ENCODE assay signal across 15 mouse cellular contexts in the genomic region with DNA sequence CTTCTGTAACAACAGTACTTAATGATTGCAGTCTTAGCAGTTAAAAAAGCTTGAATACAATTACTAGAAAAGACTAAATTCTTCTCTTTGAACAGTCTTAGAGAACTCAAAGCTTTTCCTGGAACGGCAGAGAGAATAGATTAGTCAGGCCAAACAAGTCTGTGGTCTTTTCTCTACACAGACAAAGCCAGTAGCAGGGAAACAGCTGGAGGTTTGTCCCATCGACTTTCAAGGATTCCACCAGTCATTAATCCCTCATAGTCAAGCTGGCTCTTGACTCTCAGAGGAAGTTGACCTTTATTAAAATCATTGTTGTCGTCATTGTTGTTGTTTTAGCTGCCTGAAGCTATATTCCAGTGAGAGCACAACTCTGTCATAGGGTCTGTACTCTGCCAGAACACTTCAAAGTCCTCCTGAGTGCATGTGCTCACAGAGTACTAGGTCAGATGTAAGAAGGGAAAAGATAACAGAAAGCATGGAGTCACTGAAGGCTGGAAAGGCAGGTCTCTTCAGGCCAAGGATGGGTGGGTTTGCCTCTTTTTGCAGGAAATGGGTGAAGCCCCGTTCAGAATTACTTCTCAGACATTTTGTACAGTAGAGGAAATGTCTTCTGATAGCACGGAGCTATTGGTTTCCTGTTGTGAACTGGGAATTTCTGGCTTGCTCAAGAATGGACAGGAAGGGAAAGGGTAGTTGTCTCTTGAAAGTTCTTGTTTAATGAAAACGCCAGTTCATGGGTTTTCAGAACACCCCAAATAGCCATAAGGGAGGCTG. TPM values are rescaled to one million over a fixed set of nuclear protein-coding genes. Genes with fewer than 3 reads are reported as not detected.
DNase-seq lines count a peak whose midpoint lies in the region; ATAC-seq and TF ChIP-seq lines count a peak whose summit lies in the region.
"Had no signal": no experiment of that assay in that cellular context is flagged by ENCODE, and none has a peak within 500 bp of the region (broad histone marks: within the 10 kb centered on the region; RNA-seq: fewer than 3 reads in every experiment).

No protein-coding gene starts in this region.

- H3K4me2 ChIP-seq in lung, embryonic 16.5 days (ENCODE audit: low read depth, low read length) = no peak overlapping the region
- H3K4me2 ChIP-seq in heart, embryonic 12.5 days = no peak overlapping the region
- no peak overlapping the region for H3K4me2 ChIP-seq in intestine, embryonic 15.5 days (replicated peaks)
- no peak overlapping the region for H3K4me2 ChIP-seq in forebrain, embryonic 11.5 days (ENCODE audit: low read depth, low read length, severe bottlenecking)

- no peaks in the 10 kb centered on the region for H3K27me3 ChIP-seq in kidney, adult 2 months (replicated peaks; ENCODE audit: control insufficient read depth, insufficient read depth, low read length)
- H3K27me3 ChIP-seq in lung, embryonic 16.5 days (ENCODE audit: control insufficient read depth, insufficient read depth, low read depth, low read length) = no peaks in the 10 kb centered on the region
- no peaks in the 10 kb centered on the region for H3K27me3 ChIP-seq in heart, embryonic 12.5 days (replicated peaks)
- H3K27me3 ChIP-seq in intestine, embryonic 15.5 days (replicated peaks) = no peaks in the 10 kb centered on the region
- no peaks in the 10 kb centered on the region for H3K27me3 ChIP-seq in forebrain, embryonic 11.5 days (ENCODE audit: control insufficient read depth, insufficient read depth, low read length)

- H3K9ac ChIP-seq in lung, embryonic 16.5 days (ENCODE audit: low read length) = no peak overlapping the region
- no peak overlapping the region for H3K9ac ChIP-seq in heart, embryonic 12.5 days
- no peak overlapping the region for H3K9ac ChIP-seq in intestine, embryonic 15.5 days
- no peak overlapping the region for H3K9ac ChIP-seq in forebrain, embryonic 11.5 days (ENCODE audit: low read length)

- DNase-seq in kidney, adult 2 months = peak; percentile 33
- DNase-seq in kidney, adult 8-10 months = no peak
- no peak for DNase-seq in lung, adult 18-20 months
- DNase-seq in forebrain, embryonic 11.5 days (ENCODE audit: low spot score) = no peak
- DNase-seq: cerebellum, postnatal 10 days; kidney, postnatal 10 days; right cerebral cortex, postnatal 4 days; thymus, postnatal 36 days had no signal

- H3K4me1 ChIP-seq in kidney, adult 2 months (ENCODE audit: control insufficient read depth, insufficient read depth, low read length) = peaks cover 14% of the 10 kb centered on the region
- peaks cover 14% of the 10 kb centered on the region for H3K4me1 ChIP-seq in lung, embryonic 16.5 days (replicated peaks; ENCODE audit: control insufficient read depth, insufficient read depth, low read length)
- H3K4me1 ChIP-seq in heart, embryonic 12.5 days (replicated peaks) = peaks cover 22% of the 10 kb centered on the region
- H3K4me1 ChIP-seq in intestine, embryonic 15.5 days (replicated peaks) = peaks cover 16% of the 10 kb centered on the region
- H3K4me1 ChIP-seq in forebrain, embryonic 11.5 days (replicated peaks; ENCODE audit: control insufficient read depth, insufficient read depth, low read length) = no peaks in the 10 kb centered on the region

- TF ChIP-seq CTCF in kidney, adult 2 months (conservative IDR thresholded peaks at IDR 0.05; ENCODE audit: insufficient read depth, insufficient read length, low read depth, low read length) = no peak

- peak overlapping the region; percentile 50 for H3K27ac ChIP-seq in kidney, adult 2 months (ENCODE audit: insufficient read depth, low read depth, low read length)
- peak overlapping the region; percentile 41 for H3K27ac ChIP-seq in lung, embryonic 16.5 days (ENCODE audit: low read length)
- H3K27ac ChIP-seq in heart, embryonic 12.5 days (ENCODE audit: poor library complexity, severe bottlenecking) = 0 out of 2 replicates have a peak overlapping the region, but pooled peaks have one; percentile 49
- H3K27ac ChIP-seq in intestine, embryonic 15.5 days = peak overlapping the region; percentile 44; the same call in 1 of the 2 replicates
- H3K27ac ChIP-seq in forebrain, embryonic 11.5 days (ENCODE audit: low read depth, low read length) = no peak overlapping the region
- H3K27ac ChIP-seq: forebrain, embryonic 10.5 days; heart, adult 2 months had no signal

- H3K9me3 ChIP-seq in lung, embryonic 16.5 days (ENCODE audit: control insufficient read depth, low read length) = no peaks in the 10 kb centered on the region
- H3K9me3 ChIP-seq in heart, embryonic 12.5 days (replicated peaks) = no peaks in the 10 kb centered on the region
- H3K9me3 ChIP-seq in intestine, embryonic 15.5 days = no peaks in the 10 kb centered on the region
- no peaks in the 10 kb centered on the region for H3K9me3 ChIP-seq in forebrain, embryonic 11.5 days (ENCODE audit: control insufficient read depth, low read length)
- H3K9me3 ChIP-seq: forebrain, embryonic 10.5 days had no signal

- H3K36me3 ChIP-seq in kidney, adult 2 months (ENCODE audit: control insufficient read depth, insufficient read depth, low read length) = no peaks in the 10 kb centered on the region
- no peaks in the 10 kb centered on the region for H3K36me3 ChIP-seq in lung, embryonic 16.5 days (ENCODE audit: control insufficient read depth, insufficient read depth, low read length)
- H3K36me3 ChIP-seq in heart, embryonic 12.5 days = no peaks in the 10 kb centered on the region
- H3K36me3 ChIP-seq in intestine, embryonic 15.5 days = no peaks in the 10 kb centered on the region
- no peaks in the 10 kb centered on the region for H3K36me3 ChIP-seq in forebrain, embryonic 11.5 days (ENCODE audit: control insufficient read depth, insufficient read depth, low read length)
- H3K36me3 ChIP-seq: forebrain, embryonic 10.5 days had no signal

- WGBS in kidney, adult 2 months = 51% methylated on average over 6 of the region's 6 CpGs
- 42% methylated on average over 6 of the region's 6 CpGs for WGBS in lung, embryonic 16.5 days
- 49% methylated on average over 6 of the region's 6 CpGs for WGBS in heart, embryonic 12.5 days
- WGBS in intestine, embryonic 15.5 days = 55% methylated on average over 6 of the region's 6 CpGs
- 59% methylated on average over 6 of the region's 6 CpGs for WGBS in forebrain, embryonic 11.5 days

- TF ChIP-seq POLR2A in kidney, adult 2 months (IDR thresholded peaks at IDR 0.05; ENCODE audit: low read depth, low read length) = no peak

- ATAC-seq in lung, embryonic 16.5 days (ENCODE audit: low read depth) = peak; percentile 43; the same call in 1 of the 2 replicates
- ATAC-seq in heart, embryonic 12.5 days (ENCODE audit: insufficient number of reproducible peaks, low FRiP score) = peak; percentile 73
- no peak for ATAC-seq in intestine, embryonic 15.5 days
- ATAC-seq in forebrain, embryonic 11.5 days (replicated peaks; ENCODE audit: low FRiP score) = no peak
- ATAC-seq: CD4-positive, CD25-positive, alpha-beta regulatory T cell, adult 4 months had no signal

- H3K4me3 ChIP-seq in kidney, adult 2 months (ENCODE audit: insufficient read depth, low read depth, low read length) = no peak overlapping the region
- no peak overlapping the region for H3K4me3 ChIP-seq in lung, embryonic 16.5 days (ENCODE audit: low read length)
- no peak overlapping the region for H3K4me3 ChIP-seq in heart, embryonic 12.5 days
- no peak overlapping the region for H3K4me3 ChIP-seq in intestine, embryonic 15.5 days (replicated peaks)
- no peak overlapping the region for H3K4me3 ChIP-seq in forebrain, embryonic 11.5 days (ENCODE audit: low read depth, low read length)
- H3K4me3 ChIP-seq: forebrain, embryonic 10.5 days; heart, adult 2 months had no signal

RNA-seq across cellular contexts. Expression of gene Tlnrd1, which starts 41.4 kb away (rescaled TPM):
- 9.2 and 11.1 TPM in 2 replicates for polyA plus RNA-seq in kidney, adult 2 months (2012; rRNA removed)
- 10.4 and 10.5 TPM in 2 replicates for polyA plus RNA-seq in lung, embryonic 16.5 days (2015; fragmentation: Nextera tagmentation; extraction: Ambion mirVana)
- polyA plus RNA-seq in heart, embryonic 12.5 days (2016; fragmentation: Nextera tagmentation; extraction: Ambion mirVana) = 21.2 and 22.6 TPM in 2 replicates
- 13.6 and 13.7 TPM in 2 replicates for polyA plus RNA-seq in intestine, embryonic 15.5 days (2015; fragmentation: Nextera tagmentation; extraction: Ambion mirVana)
- 14.3 and 14.5 TPM in 2 replicates for polyA plus RNA-seq in forebrain, embryonic 11.5 days (2014; fragmentation: Nextera tagmentation; extraction: Ambion mirVana)

RNA-seq across cellular contexts. Expression of gene Mesd, which starts 41.6 kb away (rescaled TPM):
- 11.5 and 15.1 TPM in 2 replicates for polyA plus RNA-seq in kidney, adult 2 months (2012; rRNA removed)
- 118 and 132 TPM in 2 replicates for polyA plus RNA-seq in lung, embryonic 16.5 days (2015; fragmentation: Nextera tagmentation; extraction: Ambion mirVana)
- polyA plus RNA-seq in heart, embryonic 12.5 days (2016; fragmentation: Nextera tagmentation; extraction: Ambion mirVana) = 101 and 107 TPM in 2 replicates
- polyA plus RNA-seq in intestine, embryonic 15.5 days (2015; fragmentation: Nextera tagmentation; extraction: Ambion mirVana) = 91.2 and 108 TPM in 2 replicates
- polyA plus RNA-seq in forebrain, embryonic 11.5 days (2014; fragmentation: Nextera tagmentation; extraction: Ambion mirVana) = 66.0 and 70.1 TPM in 2 replicates

RNA-seq across cellular contexts. Expression of gene Cfap161, which starts 48.0 kb away (rescaled TPM):
- polyA plus RNA-seq in kidney, adult 2 months (2012; rRNA removed) = not detected in 2 replicates
- polyA plus RNA-seq in lung, embryonic 16.5 days (2015; fragmentation: Nextera tagmentation; extraction: Ambion mirVana) = 7.4 and 8.4 TPM in 2 replicates
- polyA plus RNA-seq in heart, embryonic 12.5 days (2016; fragmentation: Nextera tagmentation; extraction: Ambion mirVana) = 4.6 and 5.6 TPM in 2 replicates
- 0.13 TPM in 1 of 2 replicates, not detected in the other for polyA plus RNA-seq in intestine, embryonic 15.5 days (2015; fragmentation: Nextera tagmentation; extraction: Ambion mirVana)
- polyA plus RNA-seq in forebrain, embryonic 11.5 days (2014; fragmentation: Nextera tagmentation; extraction: Ambion mirVana) = 0.21 TPM in 1 of 2 replicates, not detected in the other
- polyA plus RNA-seq: adrenal gland, adult 2 months; CD4-positive, CD25-positive, alpha-beta regulatory T cell, adult 4 months; forebrain, embryonic 10.5 days had no signal

Comparison
In these comparisons a context has a peak if more than half of its experiments do, and no peak if none do; other contexts are left out.
1. ATAC-seq: peak in lung, embryonic 16.5 days (single experiment) and heart, embryonic 12.5 days (single experiment); none in intestine, embryonic 15.5 days (single experiment) and forebrain, embryonic 11.5 days (single experiment).